Mouse (Mus musculus) embryo, embryonic 11 days (tissue): ENCODE results near the gene Pex7.

ENCODE experiments used
- DNase-seq: peaks from one replicate; pipeline ENCODE4 v3.0.0-alpha.2; 2015

Gene Pex7

DNA sequence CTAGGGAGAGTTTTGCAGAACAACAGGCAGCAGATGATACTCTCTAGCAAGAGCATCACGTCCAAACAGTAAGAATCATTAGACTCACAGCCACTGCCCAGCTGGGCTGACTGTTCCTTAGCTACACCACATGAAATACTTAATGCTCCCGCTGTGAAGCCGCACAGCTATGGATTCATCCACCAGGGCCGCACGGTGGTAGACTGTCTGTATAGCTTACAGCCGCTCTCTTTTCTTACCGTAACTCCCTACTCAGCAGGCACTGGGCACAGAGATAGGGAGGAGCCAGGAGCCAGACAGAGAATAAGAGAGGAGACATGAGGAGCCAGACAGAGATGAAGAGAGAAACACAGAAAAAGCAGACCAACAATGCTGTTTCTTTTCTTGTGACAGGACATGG lies 30.8 kb downstream of the Pex7 start:
- DNase-seq: no peak

DNA sequence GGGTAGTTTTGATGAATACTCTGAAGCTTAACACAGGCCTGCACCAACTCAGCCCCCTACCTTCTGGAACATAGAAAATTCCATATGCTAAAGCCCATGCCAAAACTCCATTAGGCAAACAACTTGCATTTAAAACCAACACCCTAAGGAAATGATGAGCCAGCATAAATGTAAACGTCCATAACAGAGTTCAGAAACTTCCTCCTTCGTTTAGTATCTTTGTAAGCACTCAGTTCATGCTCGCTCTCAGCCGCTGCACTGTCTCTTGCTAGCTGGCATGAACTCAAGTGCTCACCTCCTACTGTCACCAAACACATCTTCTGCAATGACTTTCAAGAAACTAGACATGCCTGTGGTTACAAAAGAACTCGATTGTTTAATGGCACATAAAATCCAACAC lies 32.1 kb downstream of the Pex7 start:
- no peak for DNase-seq

DNA sequence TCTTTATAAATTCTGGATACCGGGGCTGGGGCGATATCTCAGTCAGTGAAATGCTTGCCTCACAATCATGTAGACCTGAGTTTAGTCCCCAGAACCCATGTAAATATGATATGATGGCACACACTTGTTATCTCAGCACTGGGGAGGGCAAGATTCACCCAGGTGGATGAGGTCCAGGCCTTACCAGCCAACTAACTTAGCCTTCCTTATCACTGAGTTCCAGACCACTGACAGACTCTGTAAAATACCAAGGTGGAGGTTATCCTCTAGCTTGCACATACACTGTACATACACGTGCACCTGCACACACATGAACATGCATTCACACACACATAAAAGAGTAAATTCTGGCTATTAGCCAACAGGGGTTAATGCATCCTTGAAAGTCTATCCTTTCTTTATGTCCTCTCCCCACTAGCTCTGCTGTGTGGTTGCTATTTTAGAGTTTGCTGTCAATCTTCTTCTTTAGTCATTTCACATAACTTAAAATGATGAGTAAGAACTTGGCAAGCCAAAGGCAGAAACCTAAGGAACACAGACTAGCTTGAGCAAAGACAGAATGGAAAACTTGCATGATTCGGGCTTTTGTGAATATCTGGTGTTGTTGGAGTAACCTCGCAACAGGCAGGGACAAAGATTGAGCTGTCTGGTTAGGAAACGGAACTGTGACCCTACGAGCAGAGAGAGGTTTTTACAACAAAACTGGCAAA lies 51.7 kb downstream of the Pex7 start:
- DNase-seq: no peak

DNA sequence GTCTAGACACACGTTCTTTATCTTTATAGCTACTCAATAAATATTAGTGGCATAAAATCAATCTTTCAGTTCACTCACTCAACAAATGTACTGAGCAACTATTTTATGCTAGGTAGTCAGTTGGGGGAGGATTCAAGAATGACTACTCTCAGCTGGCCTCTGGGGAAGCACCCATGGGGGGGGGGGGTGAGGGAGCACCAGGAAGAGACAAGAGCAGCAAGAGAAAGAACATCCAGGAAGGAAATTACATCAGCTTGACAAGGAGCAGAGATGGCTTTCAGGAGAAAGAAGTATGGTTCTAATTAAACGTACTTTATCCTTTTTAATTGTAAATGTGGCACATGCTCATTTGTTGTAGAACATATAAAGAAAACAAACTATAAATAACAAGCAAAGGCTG lies 53.9 kb downstream of the Pex7 start:
- DNase-seq: no peak

DNA sequence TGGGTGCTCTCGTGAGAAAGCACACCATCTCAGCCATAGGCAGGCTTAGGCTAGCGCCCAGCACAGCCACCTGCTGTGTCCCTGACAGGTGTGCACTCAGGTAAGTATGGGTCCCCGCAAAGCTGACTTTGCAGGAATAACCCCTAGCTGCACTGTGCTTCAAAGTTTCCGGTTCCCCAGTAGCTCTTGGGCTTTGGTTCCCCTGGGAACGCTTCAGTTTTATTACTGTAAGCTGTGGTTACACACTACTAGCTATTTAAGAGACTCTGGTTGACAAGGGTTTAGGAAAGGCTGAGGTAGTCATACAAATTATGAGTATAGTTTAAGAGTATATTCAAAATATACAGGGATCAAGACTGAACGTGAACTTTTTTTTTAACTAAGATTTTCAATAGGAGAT lies 54.7 kb downstream of the Pex7 start:
- DNase-seq: no peak

DNA sequence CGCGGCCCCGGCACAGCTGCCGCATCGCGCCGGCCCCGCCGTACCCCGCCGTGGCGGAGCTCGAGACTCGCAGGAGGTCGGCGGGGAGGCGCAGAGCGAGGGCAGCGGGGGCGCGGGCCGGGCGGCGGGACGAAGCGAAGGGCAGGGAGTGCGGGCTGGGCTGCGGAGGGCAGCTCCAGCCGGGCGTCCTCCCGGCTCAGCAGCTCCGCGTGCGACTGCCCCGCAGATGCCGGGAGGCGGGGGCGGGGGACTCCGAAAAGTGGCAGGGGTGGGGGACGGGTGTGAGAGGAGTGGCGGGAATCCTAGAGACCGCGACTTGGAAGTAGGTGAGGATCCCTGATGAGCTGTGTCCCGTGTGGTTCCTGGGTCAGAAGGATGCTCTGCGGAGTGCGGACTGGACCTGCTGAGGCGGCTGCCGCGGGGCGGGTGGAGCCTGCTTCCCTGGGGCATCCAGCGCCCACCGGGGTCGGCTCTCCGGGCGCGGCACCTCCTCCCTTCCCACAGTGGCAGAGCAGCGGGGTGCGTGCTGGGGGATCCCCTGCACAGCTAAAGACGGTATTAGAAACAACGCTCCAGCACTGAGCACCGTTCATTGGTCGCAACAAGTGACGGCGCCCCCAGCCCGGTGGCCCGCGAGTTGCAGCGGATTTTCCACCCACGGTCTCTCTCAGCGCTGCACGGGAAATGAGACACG lies 56.3 kb downstream of the Pex7 start, which contains the start of gene Slc35d3:
Slc35d3 (minus strand) TSS at position 462 of the 694 bp plus-strand sequence.
- DNase-seq: peak; percentile 51

- peak; percentile 66 for DNase-seq
Measured at GRCm38 (mm10) chr10:19850544-19850997, 56.9 kb downstream of the Pex7 start.

- peak; percentile 56 for DNase-seq
Measured at GRCm38 (mm10) chr10:19849771-19850365, 57.6 kb downstream of the Pex7 start.

DNA sequence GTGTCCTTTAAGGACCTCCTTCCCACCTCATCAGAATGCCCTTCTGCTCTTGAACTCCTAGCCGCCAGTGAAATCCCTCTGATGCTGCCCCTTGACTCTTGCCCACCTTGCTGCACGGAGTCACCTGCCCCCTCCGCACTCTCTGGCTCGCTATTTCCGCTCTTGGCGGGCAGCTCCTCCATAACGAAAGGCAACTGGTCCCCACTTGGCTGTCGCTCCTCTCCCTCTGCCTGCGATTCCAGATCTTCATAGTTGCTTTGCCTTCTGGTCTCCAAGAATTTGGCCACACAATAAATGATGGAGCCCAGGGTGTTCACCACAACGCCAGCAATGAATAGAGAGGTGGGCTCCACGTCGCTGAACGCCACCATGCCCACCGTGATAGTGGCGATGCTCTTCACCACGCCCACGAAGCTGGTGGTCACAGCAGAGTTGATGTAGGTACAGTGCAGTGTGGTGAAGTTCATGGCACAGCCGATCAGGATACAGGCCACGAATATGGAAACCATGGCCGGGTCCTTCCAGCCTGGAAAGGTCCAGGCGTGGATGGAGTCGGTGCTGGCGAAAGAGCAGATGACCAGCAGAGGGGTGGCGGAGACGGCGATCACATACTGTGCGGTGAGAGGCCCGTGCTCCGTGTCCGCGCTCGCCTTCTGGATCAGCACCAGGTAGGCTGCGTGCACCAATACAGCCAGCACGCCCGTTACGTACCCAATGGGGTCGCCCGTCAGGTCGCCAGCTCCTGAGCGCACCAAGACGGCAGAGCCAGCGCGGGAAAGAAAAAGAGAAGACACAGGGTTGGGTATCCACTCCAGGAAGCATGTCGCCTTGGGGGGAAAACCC lies 58.3 kb downstream of the Pex7 start:
- DNase-seq: peak; percentile 29

GRCm38 (mm10) chr10:19839836-19840235 lies 67.7 kb downstream of the Pex7 start:
- no peak for DNase-seq

- no peak for DNase-seq
Measured at GRCm38 (mm10) chr10:19835887-19836710, 71.4 kb downstream of the Pex7 start.

DNA sequence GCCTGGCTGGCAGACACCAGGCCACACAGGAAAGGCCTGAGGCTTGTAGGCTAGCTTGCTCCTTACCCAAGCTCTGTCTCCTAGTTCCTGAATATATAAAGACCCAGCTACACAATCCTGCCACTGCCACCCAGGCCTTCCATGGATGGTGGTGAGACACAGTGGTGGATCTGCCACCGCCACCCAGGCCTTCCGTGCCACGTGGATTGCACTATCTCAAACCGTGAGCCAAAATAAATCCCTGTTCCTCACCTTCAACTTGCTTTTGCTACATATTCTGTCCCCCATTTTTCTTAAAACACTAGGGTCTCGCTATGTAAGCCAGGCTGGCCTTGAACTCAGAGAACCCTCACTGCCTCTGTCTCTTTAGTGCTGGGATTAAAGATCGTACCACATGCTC lies 73.3 kb downstream of the Pex7 start:
- DNase-seq: no peak

DNA sequence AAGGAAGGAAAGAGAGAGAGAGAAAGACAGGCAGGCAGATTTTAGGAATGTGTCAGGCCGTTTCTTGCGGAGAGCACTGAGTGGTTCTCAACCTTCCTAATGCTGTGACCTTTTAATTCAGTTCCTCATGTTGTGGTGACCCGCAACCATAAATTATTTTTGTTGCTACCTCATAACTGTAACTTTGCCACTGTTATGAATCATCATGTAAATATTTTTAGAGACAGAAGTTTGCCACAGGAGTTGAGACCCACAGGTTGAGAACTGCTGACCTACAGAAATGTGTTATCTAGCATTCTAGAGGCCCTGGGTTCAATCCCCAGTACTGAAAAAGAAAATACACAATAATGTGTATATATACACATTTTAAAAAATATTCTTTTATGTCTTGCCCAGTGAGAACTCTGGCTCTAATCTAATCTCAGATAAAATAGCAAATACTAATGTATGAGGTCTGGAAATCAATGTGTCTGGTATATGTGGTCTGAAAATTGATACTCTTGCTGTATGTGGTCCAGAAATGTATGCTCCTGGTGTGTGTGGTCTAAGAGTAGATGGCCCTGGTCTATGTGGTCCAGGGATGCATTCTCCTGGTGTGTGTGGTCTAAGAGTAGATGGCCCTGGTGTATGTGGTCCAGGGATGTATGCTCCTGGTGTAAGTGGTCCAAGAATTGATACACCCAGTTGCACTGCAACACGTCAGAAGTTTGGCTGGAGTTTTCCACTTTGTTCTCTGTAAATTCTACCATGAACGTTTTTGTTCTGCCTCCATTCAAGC lies 76.2 kb downstream of the Pex7 start:
- no peak for DNase-seq

GRCm38 (mm10) chr10:19820986-19821385 lies 86.5 kb downstream of the Pex7 start:
- no peak for DNase-seq

GRCm38 (mm10) chr10:19818723-19819355 lies 88.7 kb downstream of the Pex7 start:
- DNase-seq: no peak

DNA sequence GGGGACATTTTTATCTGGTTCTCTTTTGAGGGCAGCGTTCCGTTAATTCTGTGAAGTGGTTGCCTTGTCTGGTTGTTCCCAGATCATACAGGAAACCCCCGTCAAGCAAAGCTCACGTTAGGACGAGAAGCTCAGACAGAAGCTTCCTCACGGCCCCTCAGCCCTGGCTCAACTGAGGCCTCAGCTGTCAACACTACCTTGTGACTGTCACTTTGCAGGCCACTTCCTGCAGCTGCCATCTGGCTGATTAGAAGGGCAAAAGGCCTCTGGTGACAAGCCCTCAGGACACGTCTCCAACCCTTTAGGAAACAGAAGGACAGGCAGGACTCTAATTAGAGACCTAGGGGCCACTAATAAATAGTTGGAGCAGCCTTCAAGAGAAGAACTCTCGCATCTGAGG lies 92.1 kb downstream of the Pex7 start:
- peak; percentile 20 for DNase-seq

GRCm38 (mm10) chr10:19811436-19812172 lies 95.9 kb downstream of the Pex7 start:
- peak; percentile 49 for DNase-seq

GRCm38 (mm10) chr10:19804763-19805162 lies 102.7 kb downstream of the Pex7 start:
- DNase-seq: no peak
